Mouse (Mus musculus) naive thymus-derived CD4-positive, alpha-beta T cell, adult 5 months (primary cell): ENCODE data around the gene Prr3. TPM values are rescaled to one million over a fixed set of nuclear protein-coding genes. Genes with fewer than 3 reads are reported as not detected.

ENCODE experiments used
- polyA plus RNA-seq: library from polyadenylated mRNA; unstranded; fragments of 100-300 nt; shearing (Covaris generic); gene quantifications from one replicate; pipeline ENCODE4 v1.2.1, GENCODE M21; 2017

Gene Prr3
- 35.3 TPM for polyA plus RNA-seq

GRCm38 (mm10) chr17:35979401-35980362, at the start of gene Prr3, which contains the start of gene Gnl1:
Gene Prr3 (minus strand): TSS chr17:35980236.
Gene Gnl1 (plus strand): TSS chr17:35979851.

GRCm38 (mm10) chr17:36020191-36021073, 40.4 kb upstream of the Prr3 start, which contains the start of gene H2-T24:
Gene H2-T24 (minus strand): TSS chr17:36020560.

GRCm38 (mm10) chr17:35969418-35970389, 10.3 kb downstream of the Prr3 start, which contains the start of gene Abcf1:
Gene Abcf1 (minus strand): TSS chr17:35969761.

Other genes starting within 250 kb of the Prr3 start
- gene Ier3, start 158.6 kb downstream of the Prr3 start, polyA plus RNA-seq: not detected
- 40.9 TPM for gene Flot1, start 157.0 kb downstream of the Prr3 start, polyA plus RNA-seq
- gene Tubb5, start 141.9 kb downstream of the Prr3 start, polyA plus RNA-seq: 73.9 TPM
- gene Mdc1, start 138.7 kb downstream of the Prr3 start, polyA plus RNA-seq: 12.0 TPM
- gene Nrm, start 118.9 kb downstream of the Prr3 start, polyA plus RNA-seq: 25.9 TPM
- 297 TPM for gene Ppp1r18, start 114.6 kb downstream of the Prr3 start, polyA plus RNA-seq
- 58.7 TPM for gene Dhx16, start 100.4 kb downstream of the Prr3 start, polyA plus RNA-seq
- gene 2310061I04Rik, start 82.8 kb downstream of the Prr3 start, polyA plus RNA-seq: 30.8 TPM
- 4.5 TPM for gene Atat1, start 70.2 kb downstream of the Prr3 start, polyA plus RNA-seq
- gene Mrps18b, start 63.8 kb downstream of the Prr3 start, polyA plus RNA-seq: 99.6 TPM
- 53.6 TPM for gene Ppp1r10, start 63.8 kb downstream of the Prr3 start, polyA plus RNA-seq
- 145 TPM for gene Abcf1, start 10.5 kb downstream of the Prr3 start, polyA plus RNA-seq
- gene Gnl1, start 385 bp downstream of the Prr3 start, polyA plus RNA-seq: 75.6 TPM
- gene H2-T24, start 40.3 kb upstream of the Prr3 start, polyA plus RNA-seq: 12.1 TPM
- 382 TPM for gene H2-T23, start 52.6 kb upstream of the Prr3 start, polyA plus RNA-seq
- 160 TPM for gene H2-T22, start 62.5 kb upstream of the Prr3 start, polyA plus RNA-seq
- gene Gm6034, start 62.7 kb upstream of the Prr3 start, polyA plus RNA-seq: 0.62 TPM
- gene Gm11127, start 78.1 kb upstream of the Prr3 start, polyA plus RNA-seq: not detected
- gene Gm19684, start 141.4 kb upstream of the Prr3 start, polyA plus RNA-seq: 1.2 TPM
- gene Gm7030, start 149.2 kb upstream of the Prr3 start, polyA plus RNA-seq: not detected
- 9.4 TPM for gene Gm8909, start 188.3 kb upstream of the Prr3 start, polyA plus RNA-seq
- gene H2-T3, start 210.1 kb upstream of the Prr3 start, polyA plus RNA-seq: 0.37 TPM